Mouse (Mus musculus) lung, postnatal 36 days (tissue): Measurements from ENCODE around the gene Mapre1.

Experiments used
- DNase-seq: peaks from one replicate; pipeline ENCODE4 v3.0.0; 2022; ENCODE audit warnings: mixed read lengths

Gene Mapre1

DNA sequence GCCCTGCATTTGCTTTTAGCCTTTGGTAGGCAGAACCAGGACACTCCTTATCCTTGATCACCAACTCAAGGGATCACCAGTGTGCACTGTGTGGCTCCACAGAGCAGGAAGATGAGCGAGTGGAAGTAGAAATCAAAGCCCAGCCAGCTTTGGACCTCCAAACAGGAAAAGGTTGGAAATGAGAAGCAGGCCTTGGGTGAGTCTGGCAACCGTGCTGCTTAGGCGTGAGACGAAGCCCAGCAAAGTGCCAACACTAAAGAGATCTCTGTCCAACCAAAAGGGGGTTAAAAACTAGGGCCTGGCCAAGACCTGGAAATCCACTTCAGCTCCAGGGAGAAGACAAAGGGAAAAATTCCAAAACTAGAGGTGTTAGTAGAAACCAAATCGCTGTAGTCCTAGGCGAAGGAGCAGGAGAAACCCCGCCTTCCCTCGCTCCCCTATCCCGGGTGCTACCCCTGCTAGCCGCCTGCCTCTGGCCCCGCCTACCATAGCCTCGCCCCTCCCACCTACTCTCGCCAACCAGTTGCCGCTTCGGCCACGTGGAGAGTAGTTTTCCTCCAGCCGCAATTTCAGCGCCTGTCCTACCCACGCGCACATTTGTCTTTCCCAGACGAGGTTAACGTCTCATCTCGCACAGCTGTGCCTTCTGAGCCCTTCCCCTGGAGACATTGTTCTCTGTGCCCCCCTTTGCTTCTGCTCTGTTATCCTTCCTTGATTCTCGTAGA lies 37.7 kb downstream of the Mapre1 start:
- DNase-seq: peak; percentile 88

DNA sequence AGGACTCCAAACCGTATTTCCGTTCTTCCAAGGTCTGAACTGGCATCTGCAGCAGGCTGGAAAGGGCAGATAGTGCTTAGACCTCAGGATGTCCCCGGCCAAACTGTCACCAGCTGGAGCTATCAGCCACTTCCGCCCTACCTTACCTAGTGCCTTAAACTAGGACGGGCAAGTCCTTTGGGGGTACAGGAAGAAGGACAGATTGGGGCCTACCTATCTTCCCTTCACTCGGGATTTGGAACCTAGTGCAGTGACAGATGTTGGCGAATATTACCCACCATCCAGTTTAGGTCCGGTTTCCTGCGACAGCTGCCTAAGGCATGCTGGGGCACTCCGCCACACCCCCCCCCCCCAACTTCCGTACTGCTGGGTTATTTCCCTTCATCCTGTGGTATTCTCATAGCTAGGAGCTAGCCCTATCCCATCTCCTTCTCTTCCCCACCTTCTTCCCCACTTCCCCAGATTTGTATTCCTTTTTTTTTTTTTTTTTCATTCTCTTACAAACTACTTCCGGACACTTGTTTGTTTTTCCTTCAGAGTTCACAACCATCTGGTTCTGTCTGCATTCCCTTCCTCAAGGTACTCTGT lies 38.4 kb downstream of the Mapre1 start, which contains the start of gene Efcab8:
Gene Efcab8, plus strand, starts transcription at position 538 of the 588 bp plus-strand sequence.
- no peak for DNase-seq

DNA sequence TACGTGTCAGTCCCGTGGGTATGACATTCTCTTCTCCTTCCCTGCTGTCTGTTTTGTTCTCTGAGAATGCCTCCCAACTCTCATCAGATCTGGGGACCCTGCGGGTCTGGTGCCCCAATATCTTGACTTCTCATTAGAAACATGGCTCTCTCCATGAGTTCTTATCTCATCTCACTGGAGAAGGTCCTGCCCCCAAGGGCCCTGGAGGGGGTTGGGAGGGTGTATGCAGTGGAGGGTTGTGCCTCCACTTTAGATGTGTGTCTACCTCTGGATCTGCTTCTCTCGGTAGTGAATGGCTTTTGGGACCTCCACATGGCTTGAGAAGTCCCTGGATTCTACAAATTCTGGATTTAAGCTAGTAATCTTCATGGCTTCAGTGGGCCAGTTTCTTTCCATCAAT lies 40.1 kb downstream of the Mapre1 start:
- DNase-seq: no peak

DNA sequence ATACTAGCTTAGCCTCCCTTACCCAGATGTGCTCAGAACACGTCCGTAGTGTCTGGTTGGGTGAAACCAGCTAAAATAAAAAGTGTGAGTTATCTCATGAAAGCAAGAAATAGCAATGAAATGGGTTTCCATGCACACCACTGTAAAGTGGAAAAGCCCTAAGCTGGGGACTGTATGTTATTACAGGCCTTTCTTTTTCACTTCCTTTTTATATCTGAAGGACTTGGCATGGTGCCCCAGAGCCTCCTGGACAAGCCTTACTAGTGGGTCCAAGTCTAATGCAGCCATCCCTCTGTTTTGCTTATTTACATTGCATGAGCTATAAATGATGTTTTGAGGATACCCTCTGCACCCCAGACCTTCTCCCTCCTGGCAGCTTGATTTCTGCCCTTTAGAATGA lies 43.6 kb downstream of the Mapre1 start:
- peak; percentile 64 for DNase-seq

DNA sequence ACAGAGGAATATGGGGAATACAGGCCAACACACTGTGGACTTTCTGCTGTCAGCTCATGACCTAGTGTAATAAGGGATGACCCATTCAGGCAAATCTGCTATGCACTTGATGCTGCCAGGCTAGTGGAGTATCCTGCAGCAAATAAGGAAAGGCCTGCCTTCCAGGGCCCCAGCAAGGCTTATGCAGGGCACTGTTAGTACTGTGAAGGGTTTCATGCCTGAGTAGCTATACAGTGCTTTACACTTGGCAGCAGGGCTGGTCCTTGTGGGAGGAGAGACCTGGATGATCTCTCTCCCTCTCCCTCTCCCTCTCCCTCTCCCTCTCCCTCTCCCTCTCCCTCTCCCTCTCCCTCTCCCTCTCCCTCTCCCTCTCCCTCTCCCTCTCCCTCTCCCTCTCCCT lies 52.3 kb downstream of the Mapre1 start:
- DNase-seq: no peak

DNA sequence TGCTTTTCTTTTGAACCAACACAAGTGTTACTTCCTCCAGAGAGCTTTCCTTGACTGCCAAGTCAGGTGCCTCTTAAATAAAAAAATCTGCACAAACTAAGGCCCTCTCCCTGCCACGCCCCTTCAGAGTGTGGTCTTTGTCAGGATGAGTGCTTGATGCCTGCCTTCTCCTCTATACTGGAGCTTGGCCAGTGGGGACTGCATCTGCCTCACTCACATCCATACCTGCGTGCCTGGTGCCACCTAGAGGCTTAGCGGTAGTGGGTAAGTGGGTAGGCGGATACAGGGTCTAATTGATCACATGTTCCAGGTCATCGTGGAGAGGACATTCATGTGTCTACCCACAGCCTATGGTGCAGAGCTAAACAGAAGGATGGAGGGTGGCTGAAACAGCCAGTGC lies 54.0 kb downstream of the Mapre1 start:
- peak; percentile 57 for DNase-seq

DNA sequence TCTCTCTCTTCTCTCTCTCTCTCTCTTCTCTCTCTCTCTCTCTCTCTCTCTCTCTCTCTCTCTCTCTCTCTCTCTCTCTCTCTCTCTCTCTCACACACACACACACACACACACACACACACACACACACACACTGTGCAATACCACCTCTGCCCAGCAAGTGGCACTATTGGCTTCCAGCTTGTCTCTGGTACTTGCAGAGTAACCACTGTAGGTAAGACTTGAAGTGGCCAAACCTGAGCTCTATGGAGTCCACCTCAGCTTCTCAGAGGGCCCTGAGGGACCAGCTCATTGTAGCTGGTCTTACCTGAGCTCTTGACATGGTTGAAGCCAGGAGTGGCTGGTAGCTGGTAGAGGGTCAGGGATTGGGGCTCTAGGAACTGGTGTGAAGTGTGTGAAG lies 66.4 kb downstream of the Mapre1 start:
- peak; percentile 69 for DNase-seq

DNA sequence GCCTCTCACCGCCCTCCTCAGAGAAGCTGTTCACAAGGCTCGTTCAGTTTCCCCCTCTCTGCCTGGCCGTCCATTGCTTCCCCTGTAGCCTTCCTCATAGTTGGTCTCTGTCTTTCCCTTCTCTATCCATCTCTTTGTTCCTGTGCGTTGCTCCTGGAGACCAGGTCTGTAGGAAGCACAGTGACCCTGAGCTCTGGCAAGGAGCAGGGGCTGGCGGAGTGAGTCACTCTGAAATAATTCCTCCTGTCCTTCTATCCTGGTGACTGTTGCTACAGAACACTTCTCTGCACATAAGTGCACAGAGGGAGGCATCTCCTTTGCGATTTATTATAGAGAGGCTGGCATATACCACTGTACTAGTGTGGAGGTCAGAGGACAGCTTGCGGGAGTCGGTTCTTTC lies 67.1 kb downstream of the Mapre1 start:
- no peak for DNase-seq

DNA sequence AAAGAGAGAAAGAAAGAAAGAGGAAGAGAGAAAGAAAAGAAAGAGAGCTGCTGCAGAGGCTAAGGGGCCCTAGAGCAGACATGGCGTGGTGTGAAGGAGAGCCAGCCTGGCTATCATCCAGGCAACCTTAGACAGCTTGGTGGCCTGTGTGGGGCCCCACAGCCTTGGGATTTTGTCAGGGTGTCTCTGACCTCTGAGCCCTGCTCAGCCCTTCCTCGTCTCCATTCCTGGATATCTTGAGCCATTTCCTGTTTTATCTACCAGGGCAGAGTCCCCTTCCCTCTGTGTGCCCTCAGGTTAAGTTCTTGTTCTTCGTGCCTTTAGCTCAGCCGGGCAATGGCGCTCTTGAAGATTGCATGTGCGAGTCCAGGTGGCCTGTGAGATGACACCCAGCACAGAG lies 67.8 kb downstream of the Mapre1 start:
- DNase-seq: no peak

DNA sequence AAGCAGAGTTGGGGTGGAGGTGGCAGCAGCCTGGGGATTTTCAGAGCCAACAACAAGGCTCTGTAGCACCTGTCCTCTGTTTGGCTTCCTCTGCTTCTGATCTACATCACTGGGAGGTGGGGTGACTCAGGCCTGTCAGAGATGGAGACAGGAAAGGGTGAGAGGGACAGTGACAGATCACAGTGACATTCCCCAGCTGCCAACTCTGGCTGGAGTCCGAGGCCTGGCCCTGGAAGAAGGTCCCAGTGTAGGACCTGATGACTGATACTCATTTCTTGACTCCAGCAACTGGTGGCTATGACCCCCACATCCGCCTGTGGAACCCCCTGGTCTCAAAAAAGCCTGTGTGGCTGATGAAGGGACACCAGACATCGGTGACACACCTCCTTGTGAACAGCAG lies 68.8 kb downstream of the Mapre1 start:
- DNase-seq: no peak

DNA sequence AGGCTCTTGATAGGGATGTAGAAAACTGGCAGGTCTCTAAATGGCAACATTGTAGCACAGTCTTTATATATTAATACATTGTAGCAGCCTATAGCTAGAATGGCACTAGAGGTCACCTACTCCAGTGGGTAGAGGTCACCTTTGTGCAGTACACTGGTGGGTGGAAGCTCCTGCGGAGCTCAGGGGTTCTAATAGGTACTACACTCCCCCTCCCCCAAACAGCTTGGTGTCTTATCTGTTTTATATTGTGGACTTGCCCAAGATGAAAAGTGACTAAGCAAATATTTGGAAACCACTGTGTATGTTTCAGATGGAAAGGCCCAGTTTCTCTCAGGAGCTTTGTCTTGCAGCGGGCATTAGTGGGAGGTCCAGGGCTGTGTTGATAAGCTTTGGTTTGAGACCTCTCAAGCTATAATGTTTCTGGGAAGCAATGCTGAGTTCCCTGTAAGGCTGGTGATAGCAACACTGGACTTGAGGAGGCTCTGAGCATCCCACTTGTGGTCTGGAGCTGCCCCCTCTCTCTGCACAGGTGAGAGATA lies 81.0 kb downstream of the Mapre1 start:
- DNase-seq: no peak
